Mouse (Mus musculus) CH12.LX (cell line): ENCODE measurements around the gene Pou2af1. TPM values are rescaled to one million over a fixed set of nuclear protein-coding genes. Genes with fewer than 3 reads are reported as not detected.

Source experiments
- DNase-seq: peaks from one replicate; pipeline ENCODE4 v3.0.0-alpha.2; 2013; ENCODE audit errors: extremely low read depth
- H3K27ac ChIP-seq: 2 replicates; pipeline ENCODE4 v1.5.1; 2012; ENCODE audit warnings: low read depth, mild to moderate bottlenecking, control low read depth, moderate library complexity; ENCODE audit not compliant: insufficient read depth
- H3K27me3 ChIP-seq: replicated peaks from 2 replicates; pipeline ENCODE3; 2012; ENCODE audit warnings: inconsistent platforms
- H3K36me3 ChIP-seq, 2 experiments: replicated peaks in 1 of 2; 2 replicates each; pipeline versions ENCODE3 to v1.6.1; 2012; ENCODE audit warnings: inconsistent platforms in 1 of 2, low read length in 1 of 2, mild to moderate bottlenecking in 1 of 2, mixed read lengths in 1 of 2, moderate library complexity in 1 of 2; ENCODE audit not compliant: control insufficient read depth in 1 of 2, insufficient read depth in 1 of 2
- H3K4me1 ChIP-seq, 2 experiments: 2 replicates each; pipeline ENCODE4 v1.6.1; 2012; ENCODE audit warnings: inconsistent platforms in 1 of 2, moderate library complexity in 1 of 2; ENCODE audit not compliant: insufficient read depth in 2 of 2, control insufficient read depth in 1 of 2
- H3K4me2 ChIP-seq: 2 replicates; pipeline ENCODE4 v1.6.1; 2012; ENCODE audit warnings: low read depth, mild to moderate bottlenecking, control low read depth; ENCODE audit not compliant: poor library complexity, insufficient read depth, severe bottlenecking
- H3K4me3 ChIP-seq, 3 experiments: fragments of 150-350 bp in 1 of 3; sonication (generic) in 1 of 3; replicated peaks in 1 of 3; 2 replicates each; pipeline versions ENCODE3 to v1.5.1; 2011 to 2012; ENCODE audit warnings: low read depth in 2 of 3, low read length in 2 of 3, mild to moderate bottlenecking in 2 of 3, moderate library complexity in 2 of 3, control low read depth in 1 of 3, improper control_type of control experiment in 1 of 3, inconsistent platforms in 1 of 3, mixed read lengths in 1 of 3; ENCODE audit not compliant: poor library complexity in 1 of 3
- H3K79me2 ChIP-seq: replicated peaks from 2 replicates; pipeline ENCODE4 v1.6.1; 2012; ENCODE audit warnings: mild to moderate bottlenecking, moderate library complexity; ENCODE audit not compliant: control insufficient read depth, poor library complexity, insufficient read depth, severe bottlenecking; ENCODE audit errors: extremely low read depth
- H3K9ac ChIP-seq: 2 replicates; pipeline ENCODE4 v1.6.1; 2012; ENCODE audit warnings: low read depth, mild to moderate bottlenecking, control low read depth, moderate library complexity; ENCODE audit not compliant: insufficient read depth
- H3K9me3 ChIP-seq: replicated peaks from 2 replicates; pipeline ENCODE3; 2012; ENCODE audit warnings: low read length, inconsistent platforms, mixed read lengths
- BHLHE40 ChIP-seq: IDR thresholded peaks from 2 replicates; pipeline ENCODE4 v1.6.1; 2011; ENCODE audit warnings: mild to moderate bottlenecking, low read depth, low read length, improper control_type of control experiment
- CHD2 ChIP-seq: IDR thresholded peaks from 2 replicates; pipeline ENCODE4 v1.6.1; 2011; ENCODE audit warnings: low read length, improper control_type of control experiment
- ELF1 ChIP-seq: IDR thresholded peaks from 2 replicates; pipeline ENCODE4 v1.6.1; 2014; ENCODE audit warnings: low read depth, mild to moderate bottlenecking, inconsistent platforms, low read length, improper control_type of control experiment
- JUND ChIP-seq: conservative IDR thresholded peaks from 2 replicates; pipeline ENCODE4 v1.6.1; 2011; ENCODE audit warnings: low read depth, low read length, improper control_type of control experiment
- MAX ChIP-seq: IDR thresholded peaks from 2 replicates; pipeline ENCODE4 v1.6.1; 2011; ENCODE audit warnings: low read length, improper control_type of control experiment
- MEF2A ChIP-seq: IDR thresholded peaks from 2 replicates; pipeline ENCODE4 v1.6.1; 2014; ENCODE audit warnings: low read depth, mild to moderate bottlenecking, inconsistent platforms, low read length, improper control_type of control experiment, borderline replicate concordance
- MYC ChIP-seq: IDR thresholded peaks from 2 replicates; pipeline ENCODE4 v1.6.1; 2011; ENCODE audit warnings: low read depth, mild to moderate bottlenecking, improper control_type of control experiment, low read length
- PAX5 ChIP-seq: IDR thresholded peaks from 2 replicates; pipeline ENCODE4 v1.6.1; 2012; ENCODE audit warnings: low read length, inconsistent platforms, mixed read lengths
- POLR2A ChIP-seq: IDR thresholded peaks from 2 replicates; pipeline ENCODE4 v1.6.1; 2011; ENCODE audit warnings: low read depth, mild to moderate bottlenecking, improper control_type of control experiment, low read length
- RCOR1 ChIP-seq: conservative IDR thresholded peaks from 2 replicates; pipeline ENCODE4 v1.6.1; 2012; ENCODE audit warnings: low read depth, mild to moderate bottlenecking, inconsistent platforms, low read length, improper control_type of control experiment
- TCF12 ChIP-seq: IDR thresholded peaks from 2 replicates; pipeline ENCODE4 v1.6.1; 2014; ENCODE audit warnings: low read depth, mild to moderate bottlenecking, inconsistent platforms, low read length, improper control_type of control experiment
- UBTF ChIP-seq: IDR thresholded peaks from 2 replicates; pipeline ENCODE4 v1.6.1; 2012; ENCODE audit warnings: low read depth, mild to moderate bottlenecking, inconsistent platforms, low read length, improper control_type of control experiment, moderate library complexity
- USF1 ChIP-seq: IDR thresholded peaks from 2 replicates; pipeline ENCODE4 v1.6.1; 2014; ENCODE audit warnings: low read depth, mild to moderate bottlenecking, inconsistent platforms, low read length, improper control_type of control experiment
- ZKSCAN1 ChIP-seq: IDR thresholded peaks from 2 replicates; pipeline ENCODE4 v1.6.1; 2012; ENCODE audit warnings: low read depth, inconsistent platforms, low read length, improper control_type of control experiment, borderline replicate concordance
- ZNF384 ChIP-seq: IDR thresholded peaks from 2 replicates; pipeline ENCODE4 v1.6.1; 2012; ENCODE audit warnings: low read depth, low read length, improper control_type of control experiment, inconsistent platforms
- dilution Hi-C: fragments of 300-500 bp; cut with MboI; formaldehyde crosslinking; loops from 2 replicates; pipeline ENCODE4 v1.14.3; 2020; ENCODE audit warnings: low sequenced_read_pairs; ENCODE audit not compliant: extremely low pct_unique_long_range_greater_than_20kb, extremely low pct_ligation_motif_present
- in situ Hi-C: fragments of 300-500 bp; cut with MboI; formaldehyde crosslinking; loops from 3 replicates; pipeline ENCODE4 v1.14.3; 2019; ENCODE audit warnings: low sequenced_read_pairs, low pct_ligation_motif_present, low pct_unique_long_range_greater_than_20kb, mixed read lengths
- polyA plus RNA-seq: library from polyadenylated mRNA; unstranded; fragments of >175 nt; gene quantifications from 2 replicates; pipeline ENCODE4 v1.2.1, GENCODE M21; 2012; ENCODE audit warnings: low read depth; ENCODE audit not compliant: insufficient read length
- total RNA-seq, 2 experiments: library from RNA; depleted of rRNA; stranded (reverse); fragments of 300-350 nt in 1 of 2; fragments of >200 nt in 1 of 2; gene quantifications; 2 replicates each; pipeline ENCODE4 v1.2.3; 2012 to 2014

Pou2af1 gene
- total and polyA plus RNA-seq, 3 experiments, result 87.4 to 303 (median 173) TPM

GRCm38 (mm10) chr9:51170298-51170697, 43.2 kb upstream of the Pou2af1 start:
- no peak for DNase-seq
- no peak overlapping the region for H3K4me2 ChIP-seq
- H3K79me2 ChIP-seq, result no peaks in the 10 kb centered on the region
- no peak overlapping the region for H3K4me3 ChIP-seq
- peaks cover 28 to 30% of the 10 kb centered on the region in 2 experiments for H3K4me1 ChIP-seq
- in situ Hi-C loops (loop anchor here (5.0 to 25.0 kb wide), 3 partner anchors 122 to 742 kb away; partner anchors contain the start of gene Arhgap20), dilution Hi-C loops (no loop called here)
- H3K27me3 ChIP-seq, result no peaks in the 10 kb centered on the region
- H3K9ac ChIP-seq, result no peak overlapping the region
- H3K36me3 ChIP-seq, result no peaks in the 10 kb centered on the region
- TF ChIP-seq MAX, result no peak
- TF ChIP-seq USF1, result no peak
- no peak for TF ChIP-seq UBTF
- no peak for TF ChIP-seq ELF1
- TF ChIP-seq TCF12, result no peak
- no peak for TF ChIP-seq RCOR1
- TF ChIP-seq POLR2A, result no peak
- no peak for TF ChIP-seq CHD2
- TF ChIP-seq MYC, result no peak
- TF ChIP-seq JUND, result no peak
- no peak for TF ChIP-seq BHLHE40
- H3K27ac ChIP-seq, result no peak overlapping the region
- H3K9me3 ChIP-seq, result no peaks in the 10 kb centered on the region

GRCm38 (mm10) chr9:51174890-51175464, 38.5 kb upstream of the Pou2af1 start:
- H3K27ac ChIP-seq, result no peak overlapping the region
- in situ Hi-C loops, result loop anchor here (5.0 to 25.0 kb wide), 4 partner anchors 37 to 737 kb away; partner anchors contain the start of genes Arhgap20 and Pou2af1
- H3K9me3 ChIP-seq, result no peaks in the 10 kb centered on the region
- H3K79me2 ChIP-seq, result no peaks in the 10 kb centered on the region
- no peak for TF ChIP-seq ZKSCAN1
- TF ChIP-seq ZNF384, result 0 out of 2 replicates have a peak, but pooled peaks have one; percentile 15
- TF ChIP-seq TCF12, result no peak
- no peak for TF ChIP-seq PAX5
- peak; percentile 42; the same call in 1 of the 2 replicates for TF ChIP-seq MEF2A
- 0 out of 2 replicates have a peak, but pooled peaks have one; percentile 58 for TF ChIP-seq BHLHE40
- peak; percentile 52 for DNase-seq
- H3K4me3 ChIP-seq, result peak overlapping the region in 1 of 3 experiments; percentile 31
- no peak overlapping the region; the same call in 1 of the 2 replicates for H3K9ac ChIP-seq
- no peak overlapping the region for H3K4me2 ChIP-seq
- dilution Hi-C loops, result no loop called here
- H3K4me1 ChIP-seq, result peaks cover 27 to 39% of the 10 kb centered on the region in 2 experiments
- no peaks in the 10 kb centered on the region for H3K36me3 ChIP-seq
- H3K27me3 ChIP-seq, result no peaks in the 10 kb centered on the region
